Mouse (Mus musculus): ENCODE data around the gene Lsm4.

Lsm4 gene

GRCm38 (mm10) chr8:70648921-70649320 lies 24.1 kb upstream of the Lsm4 start:
- DNase-seq (ENCODE audit: inconsistent age in 2 of 2, low spot score in 1 of 2): no peak

- DNase-seq (ENCODE audit: inconsistent age in 2 of 2, low spot score in 1 of 2): peak; percentile 92 to 94
Measured at GRCm38 (mm10) chr8:70649324-70649723, 23.7 kb upstream of the Lsm4 start.

- DNase-seq (ENCODE audit: inconsistent age in 2 of 2, low spot score in 1 of 2): no peak
Measured at GRCm38 (mm10) chr8:70650351-70650750, 22.7 kb upstream of the Lsm4 start.

- DNase-seq (ENCODE audit: inconsistent age in 2 of 2, low spot score in 1 of 2): peak; percentile 73 to 90
Measured at GRCm38 (mm10) chr8:70653226-70653625, 19.8 kb upstream of the Lsm4 start.

GRCm38 (mm10) chr8:70654121-70654520 lies 18.9 kb upstream of the Lsm4 start:
- no peak for DNase-seq (ENCODE audit: inconsistent age in 2 of 2, low spot score in 1 of 2)

GRCm38 (mm10) chr8:70655469-70655868 lies 17.6 kb upstream of the Lsm4 start:
- no peak for DNase-seq (ENCODE audit: inconsistent age in 2 of 2, low spot score in 1 of 2)

GRCm38 (mm10) chr8:70656193-70656790 lies 16.8 kb upstream of the Lsm4 start:
- peak in 1 of 2 experiments; percentile 22 for DNase-seq (ENCODE audit: inconsistent age in 2 of 2, low spot score in 1 of 2)

- DNase-seq (ENCODE audit: inconsistent age in 2 of 2, low spot score in 1 of 2): peak in 1 of 2 experiments; percentile 15
Measured at GRCm38 (mm10) chr8:70657214-70657613, 15.8 kb upstream of the Lsm4 start.

GRCm38 (mm10) chr8:70657739-70658138 lies 15.3 kb upstream of the Lsm4 start:
- peak; percentile 85 to 93 for DNase-seq (ENCODE audit: inconsistent age in 2 of 2, low spot score in 1 of 2)

GRCm38 (mm10) chr8:70658897-70659603 lies 14.0 kb upstream of the Lsm4 start:
- peak in 1 of 2 experiments; percentile 19 for DNase-seq (ENCODE audit: inconsistent age in 2 of 2, low spot score in 1 of 2)

GRCm38 (mm10) chr8:70659604-70660272 lies 13.3 kb upstream of the Lsm4 start:
- peak; percentile 96 to 98 for DNase-seq (ENCODE audit: inconsistent age in 2 of 2, low spot score in 1 of 2)

GRCm38 (mm10) chr8:70660273-70660725 lies 12.7 kb upstream of the Lsm4 start, which contains the start of gene Pgpep1:
Gene Pgpep1, minus strand, starts transcription at chr8:70660388.
- no peak for DNase-seq (ENCODE audit: inconsistent age in 2 of 2, low spot score in 1 of 2)

GRCm38 (mm10) chr8:70663691-70664090 lies 9.4 kb upstream of the Lsm4 start:
- DNase-seq (ENCODE audit: inconsistent age in 2 of 2, low spot score in 1 of 2): no peak

GRCm38 (mm10) chr8:70664631-70665030 lies 8.4 kb upstream of the Lsm4 start:
- DNase-seq (ENCODE audit: inconsistent age in 2 of 2, low spot score in 1 of 2): no peak

GRCm38 (mm10) chr8:70665599-70665998 lies 7.4 kb upstream of the Lsm4 start:
- no peak for DNase-seq (ENCODE audit: inconsistent age in 2 of 2, low spot score in 1 of 2)

GRCm38 (mm10) chr8:70667071-70667470 lies 6.0 kb upstream of the Lsm4 start:
- no peak for DNase-seq (ENCODE audit: inconsistent age in 2 of 2, low spot score in 1 of 2)

- DNase-seq (ENCODE audit: inconsistent age in 2 of 2, low spot score in 1 of 2): no peak
Measured at GRCm38 (mm10) chr8:70671615-70672324, 1.3 kb upstream of the Lsm4 start.

- peak in 1 of 2 experiments; percentile 62 for DNase-seq (ENCODE audit: inconsistent age in 2 of 2, low spot score in 1 of 2)
Measured at GRCm38 (mm10) chr8:70672325-70673078, 546 bp upstream of the Lsm4 start.

GRCm38 (mm10) chr8:70674109-70674508 lies 1.1 kb downstream of the Lsm4 start:
- no peak for DNase-seq (ENCODE audit: inconsistent age in 2 of 2, low spot score in 1 of 2)

- DNase-seq (ENCODE audit: inconsistent age in 2 of 2, low spot score in 1 of 2): peak in 1 of 2 experiments; percentile 67
Measured at GRCm38 (mm10) chr8:70674716-70675115, 1.7 kb downstream of the Lsm4 start.

- DNase-seq (ENCODE audit: inconsistent age in 2 of 2, low spot score in 1 of 2): no peak
Measured at GRCm38 (mm10) chr8:70675336-70675735, 2.3 kb downstream of the Lsm4 start.

Measured in adrenal gland, adult (tissue).